Mouse (Mus musculus) megakaryocyte, embryonic 14.5 days (primary cell): Measurements from ENCODE around the gene Smc6.

Experiments
- FLI1 ChIP-seq: IDR thresholded peaks from 2 replicates; pipeline ENCODE4 v1.6.1; 2012; ENCODE audit warnings: low read length, inconsistent platforms, mixed read lengths
- GATA1 ChIP-seq: IDR thresholded peaks from 3 replicates; pipeline ENCODE4 v1.6.1; 2012; ENCODE audit warnings: mixed read lengths, low read length, inconsistent platforms, borderline replicate concordance

DNA sequence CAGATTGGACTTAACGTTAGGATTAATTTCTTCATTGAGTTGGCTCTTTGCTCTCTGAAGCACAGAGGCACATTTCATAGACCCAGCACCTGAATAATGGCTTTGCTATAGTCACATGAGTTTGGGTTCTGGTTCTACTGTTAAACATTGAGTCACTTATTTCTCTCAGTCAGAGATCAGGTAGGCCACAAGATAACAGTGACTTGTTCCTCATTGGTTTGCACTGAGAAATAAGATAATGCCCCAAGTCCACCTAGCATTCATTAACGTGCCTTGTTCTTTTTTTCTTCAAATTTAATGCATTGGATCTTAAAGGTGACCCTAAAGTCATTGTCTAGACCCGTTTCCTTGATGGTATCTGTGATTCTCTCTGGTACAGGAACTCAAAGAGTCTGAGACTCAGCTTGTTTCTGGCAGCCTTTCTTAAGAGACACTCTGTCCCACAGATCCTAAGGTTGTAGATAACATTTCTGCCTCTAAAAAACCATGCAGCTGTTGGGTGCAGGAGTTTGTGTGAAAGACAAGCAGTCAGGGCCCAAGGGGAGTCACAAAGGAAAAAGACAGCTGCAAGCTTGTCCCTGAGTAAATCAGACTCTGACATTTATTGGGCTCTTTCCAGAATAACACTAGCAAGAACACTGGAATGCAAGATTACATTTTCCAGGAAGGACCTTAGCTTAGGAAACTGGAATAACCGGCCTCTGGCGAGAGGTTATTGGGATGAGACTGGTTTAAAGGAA is 39.0 kb upstream of the Smc6 start:
- no peak for TF ChIP-seq FLI1
- no peak for TF ChIP-seq GATA1
